Mouse (Mus musculus): ENCODE measurements around the gene Sdhb.

Gene Sdhb

GRCm38 (mm10) chr4:140948481-140948880 lies 12.5 kb upstream of the Sdhb start:
- DNase-seq (ENCODE audit: low spot score), result no peak

GRCm38 (mm10) chr4:140949052-140949451 lies 12.0 kb upstream of the Sdhb start:
- DNase-seq (ENCODE audit: low spot score), result no peak

GRCm38 (mm10) chr4:140949616-140950015 lies 11.4 kb upstream of the Sdhb start:
- DNase-seq (ENCODE audit: low spot score), result no peak

DNA sequence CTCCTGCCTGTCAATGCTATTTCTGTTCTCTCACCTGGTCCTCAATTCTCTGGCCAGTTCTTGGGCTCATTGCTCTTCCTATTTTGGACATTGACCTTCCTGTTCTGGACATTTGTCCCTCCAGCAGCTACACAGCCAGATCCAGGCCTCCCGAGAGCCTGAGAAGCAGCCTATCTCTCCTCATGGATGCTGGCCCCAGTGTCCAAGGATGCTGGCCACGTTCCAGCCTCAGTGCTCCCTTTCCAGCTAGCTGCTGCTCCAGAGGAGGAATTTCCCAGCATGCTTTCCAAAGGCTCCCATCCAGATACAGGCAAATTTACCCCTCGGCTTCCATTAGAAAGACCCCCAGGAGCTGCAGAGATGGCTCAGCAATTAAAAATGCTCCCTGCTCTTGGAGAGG lies 10.4 kb upstream of the Sdhb start:
- peak; percentile 46 for DNase-seq (ENCODE audit: low spot score)

GRCm38 (mm10) chr4:140951861-140952641 lies 9.0 kb upstream of the Sdhb start:
- no peak for DNase-seq (ENCODE audit: low spot score)

DNA sequence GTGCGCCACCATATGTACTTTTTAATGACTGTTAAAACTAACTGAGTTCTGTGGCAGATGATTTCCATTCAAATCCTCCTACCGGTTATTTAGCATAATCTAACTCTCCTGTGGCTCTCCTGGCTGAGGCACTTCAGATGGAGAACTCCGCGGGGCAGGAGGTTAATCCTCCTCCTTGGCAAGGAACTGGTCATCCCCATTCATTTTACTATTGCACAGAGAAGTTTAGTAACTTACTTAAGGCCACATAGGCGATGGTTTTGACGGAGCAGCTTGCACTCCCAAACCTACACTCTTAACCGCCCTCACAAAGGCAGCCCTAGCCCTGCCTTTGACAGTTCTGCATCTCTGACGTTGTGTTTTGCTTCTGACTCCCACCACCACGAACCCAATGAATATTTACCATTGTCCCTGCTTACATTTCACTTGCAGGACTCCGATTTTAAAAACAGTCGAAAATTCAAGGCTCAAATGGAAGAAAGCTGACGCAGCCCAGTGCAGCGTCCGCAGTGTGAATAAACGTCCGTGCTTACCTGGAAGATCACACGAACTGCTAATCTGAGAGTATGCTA lies 3.8 kb upstream of the Sdhb start:
- DNase-seq (ENCODE audit: low spot score), result no peak

DNA sequence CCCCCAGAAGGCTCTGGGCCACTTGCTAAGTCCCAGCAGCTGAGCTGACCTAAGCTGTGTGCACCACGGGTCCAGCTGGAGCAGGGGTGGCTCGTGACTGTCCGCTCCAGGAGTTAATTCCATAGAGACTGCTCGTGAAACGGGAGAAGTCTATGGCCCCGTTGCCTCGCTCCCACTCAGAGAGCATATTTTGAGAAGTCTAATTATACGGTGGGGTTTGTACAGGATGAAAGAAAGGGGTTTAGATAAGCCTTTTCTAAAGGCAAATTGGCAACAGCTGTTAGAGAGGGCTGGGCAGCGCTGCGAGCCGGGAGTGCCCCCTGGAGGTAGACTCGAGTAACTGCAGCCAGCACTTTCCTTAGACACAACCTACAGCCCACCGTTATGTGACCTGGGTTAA lies 3.3 kb upstream of the Sdhb start:
- DNase-seq (ENCODE audit: low spot score), result peak; percentile 69

- DNase-seq (ENCODE audit: low spot score), result no peak
Measured at GRCm38 (mm10) chr4:140958319-140958718, 2.7 kb upstream of the Sdhb start.

- no peak for DNase-seq (ENCODE audit: low spot score)
Measured at GRCm38 (mm10) chr4:140959128-140959679, 1.8 kb upstream of the Sdhb start.

DNA sequence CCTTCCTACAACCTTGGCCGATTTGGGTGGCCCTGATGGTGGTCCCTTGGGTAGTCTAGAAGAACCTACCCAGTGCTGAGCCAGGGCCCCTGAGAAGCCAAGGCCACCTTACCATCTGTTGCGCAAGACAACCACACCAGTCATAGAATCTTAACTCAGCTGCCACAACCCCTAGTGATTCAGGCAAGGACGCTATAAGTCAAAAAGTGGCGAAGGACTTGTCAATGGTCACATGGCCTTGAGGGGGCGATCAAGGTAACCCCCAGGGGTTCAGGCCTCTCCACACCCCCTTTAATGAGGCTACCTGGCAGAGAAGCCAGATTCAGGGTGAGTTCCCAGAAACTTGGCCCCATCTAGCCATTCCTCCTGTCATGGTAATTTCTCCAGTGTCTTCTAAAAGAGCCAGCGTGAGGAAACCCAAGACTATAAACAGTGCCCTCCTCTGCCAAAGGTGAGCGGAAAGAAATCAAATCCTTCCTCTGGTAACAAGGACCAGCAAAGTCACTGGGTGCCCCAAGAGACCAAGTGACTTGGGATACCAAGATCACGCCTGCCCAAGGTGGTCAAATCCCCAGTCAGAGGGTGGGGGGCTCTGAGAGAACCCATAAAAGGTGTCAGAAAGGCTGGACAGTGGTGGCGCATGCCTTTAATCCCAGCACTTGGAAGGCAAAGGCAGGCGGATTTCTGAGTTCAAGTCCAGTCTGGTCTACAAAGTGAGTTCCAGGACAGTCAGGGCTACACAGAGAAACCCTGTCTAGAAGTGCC lies 1.1 kb upstream of the Sdhb start:
- no peak for DNase-seq (ENCODE audit: low spot score)

- DNase-seq (ENCODE audit: low spot score), result no peak
Measured at GRCm38 (mm10) chr4:140961467-140962206, 634 bp downstream of the Sdhb start.

GRCm38 (mm10) chr4:140962207-140962909 lies 1.4 kb downstream of the Sdhb start:
- no peak for DNase-seq (ENCODE audit: low spot score)

DNA sequence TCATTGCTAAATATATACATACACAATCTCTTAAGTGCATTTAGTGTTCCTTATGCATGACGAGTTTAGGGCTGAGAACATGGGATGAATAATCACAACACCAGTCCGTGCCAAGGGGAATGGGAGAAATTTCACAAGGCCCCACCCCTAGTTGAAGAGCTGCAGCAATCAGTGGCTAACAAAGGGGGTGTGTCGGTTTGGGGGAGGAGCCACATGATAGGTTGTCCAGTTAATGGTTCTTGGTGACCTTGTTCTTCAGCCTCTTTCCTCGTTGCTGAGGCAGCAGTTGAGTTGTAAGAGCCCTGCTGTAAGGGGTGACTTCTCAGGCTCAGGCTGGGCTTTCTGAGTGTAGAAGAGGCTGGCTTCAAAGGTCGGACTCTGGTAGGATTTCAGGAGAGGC lies 1.9 kb downstream of the Sdhb start:
- peak; percentile 46 for DNase-seq (ENCODE audit: low spot score)

DNA sequence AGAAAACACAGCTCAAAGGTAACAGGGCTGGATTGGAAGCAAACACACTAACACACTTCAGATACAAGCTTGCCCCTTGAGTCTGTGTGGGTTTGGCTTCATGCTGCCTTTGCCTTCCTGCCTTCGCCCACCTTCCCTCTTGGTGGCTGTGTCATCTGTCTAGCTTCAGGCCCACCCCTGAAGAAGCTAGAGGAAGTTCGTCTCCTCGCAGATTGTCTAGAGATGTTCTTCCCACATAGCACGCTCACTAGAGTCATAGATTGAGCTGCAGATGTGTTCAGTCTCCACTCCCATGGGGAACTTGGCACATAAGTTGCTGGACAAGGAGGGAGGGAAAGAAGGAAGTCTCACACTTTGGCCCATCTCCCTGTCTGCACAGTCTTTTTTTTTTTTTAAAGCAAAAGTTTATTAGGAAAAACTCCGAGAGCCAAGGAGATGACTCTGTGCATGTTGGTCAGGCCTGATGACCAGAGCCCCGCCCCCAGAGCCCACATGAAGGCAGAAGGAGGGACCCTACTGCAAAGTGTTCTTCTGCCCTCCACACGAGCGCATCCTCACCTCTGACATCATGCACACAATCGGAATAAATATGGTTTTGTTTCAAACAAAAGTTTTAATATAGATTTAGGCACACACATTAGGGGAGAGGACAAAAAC lies 3.1 kb downstream of the Sdhb start:
- DNase-seq (ENCODE audit: low spot score), result no peak

DNA sequence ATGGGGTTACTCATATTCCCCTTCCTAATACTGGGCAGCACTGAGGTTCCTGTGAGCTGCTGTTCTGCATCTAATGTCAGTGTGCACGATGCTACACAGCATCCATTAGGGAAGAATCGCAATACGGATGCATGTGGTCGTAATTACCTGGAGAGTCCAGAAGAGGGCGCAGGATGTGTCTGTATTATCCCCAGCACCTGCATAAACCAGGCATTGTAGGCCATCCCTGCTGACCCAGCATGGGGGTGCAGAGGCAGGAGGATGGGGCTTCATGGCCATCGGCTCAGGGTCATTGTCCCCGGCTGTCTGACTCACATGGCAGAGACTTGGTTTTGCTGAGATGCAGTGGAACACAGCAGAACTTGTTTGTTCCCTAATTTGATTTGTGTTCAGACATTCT lies 3.6 kb downstream of the Sdhb start:
- DNase-seq (ENCODE audit: low spot score), result peak; percentile 65

GRCm38 (mm10) chr4:140967386-140968159 lies 6.6 kb downstream of the Sdhb start:
- no peak for DNase-seq (ENCODE audit: low spot score)

DNA sequence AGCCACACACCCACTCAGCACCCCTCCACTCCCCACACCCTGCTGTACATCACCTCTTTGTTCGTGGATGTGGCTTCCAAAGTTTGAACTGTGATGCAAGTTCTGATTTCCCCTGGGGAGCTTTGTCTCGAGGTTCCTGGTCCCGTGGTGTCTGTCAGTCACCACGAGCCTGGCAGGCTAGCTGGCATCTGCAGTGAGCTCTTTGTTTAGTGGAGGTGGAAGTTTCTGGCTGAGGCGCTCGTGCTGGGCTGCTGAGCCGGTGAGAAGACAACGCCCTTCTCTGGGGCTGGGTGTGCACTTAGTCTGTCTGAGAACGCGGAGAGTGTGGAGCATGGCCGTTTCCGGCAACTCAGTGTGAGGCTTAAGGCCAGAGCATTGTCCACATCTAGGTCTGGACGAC lies 10.7 kb downstream of the Sdhb start:
- DNase-seq (ENCODE audit: low spot score), result no peak

GRCm38 (mm10) chr4:140974408-140974807 lies 13.4 kb downstream of the Sdhb start:
- no peak for DNase-seq (ENCODE audit: low spot score)

DNA sequence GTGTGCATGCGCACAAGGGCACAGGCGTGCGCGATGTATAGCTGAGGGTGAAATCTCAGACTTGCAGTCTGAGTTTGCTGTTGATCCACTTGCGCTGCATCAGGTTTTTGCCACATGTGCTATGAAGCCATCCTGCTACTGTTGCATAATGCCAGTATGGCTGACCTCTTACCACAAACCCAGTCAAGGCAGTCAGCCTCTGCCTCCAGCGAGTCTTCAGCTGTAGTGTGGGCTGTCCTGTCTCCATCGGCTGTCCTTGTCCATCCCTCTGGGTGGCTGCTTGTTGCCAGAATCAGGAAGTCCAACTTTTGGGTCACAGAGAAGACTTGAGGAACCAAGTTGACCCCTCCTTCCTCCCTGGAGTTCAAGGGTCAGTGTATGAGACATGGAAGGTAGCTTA lies 14.4 kb downstream of the Sdhb start:
- no peak for DNase-seq (ENCODE audit: low spot score)

DNA sequence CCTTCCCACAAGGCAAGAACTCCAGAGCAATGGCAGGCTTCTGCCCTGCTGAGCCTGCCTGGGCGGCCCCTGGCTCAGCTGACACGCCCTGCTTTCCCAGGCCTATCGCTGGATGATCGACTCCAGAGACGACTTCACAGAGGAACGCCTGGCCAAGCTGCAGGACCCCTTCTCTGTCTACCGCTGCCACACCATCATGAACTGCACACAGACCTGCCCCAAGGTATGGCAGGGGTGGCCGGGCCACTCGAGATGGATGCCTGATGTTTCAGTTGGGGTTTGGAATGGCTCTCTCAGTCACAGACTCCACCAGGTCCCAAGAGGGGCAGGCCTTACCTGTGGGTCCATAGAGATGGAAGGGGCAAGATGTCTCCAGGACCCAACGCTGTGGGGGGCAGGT lies 16.3 kb downstream of the Sdhb start:
- no peak for DNase-seq (ENCODE audit: low spot score)
